Mouse (Mus musculus) heart, postnatal 0 days (tissue): ENCODE measurements around the gene Sufu.

Experiments used
- CTCF ChIP-seq: IDR thresholded peaks from 2 replicates; pipeline ENCODE4 v1.5.1; 2016; ENCODE audit warnings: antibody characterized with exemption, control low read depth, low read depth
- EP300 ChIP-seq: IDR thresholded peaks from 2 replicates; pipeline ENCODE4 v1.6.1; 2016; ENCODE audit warnings: antibody characterized with exemption, low read depth

DNA sequence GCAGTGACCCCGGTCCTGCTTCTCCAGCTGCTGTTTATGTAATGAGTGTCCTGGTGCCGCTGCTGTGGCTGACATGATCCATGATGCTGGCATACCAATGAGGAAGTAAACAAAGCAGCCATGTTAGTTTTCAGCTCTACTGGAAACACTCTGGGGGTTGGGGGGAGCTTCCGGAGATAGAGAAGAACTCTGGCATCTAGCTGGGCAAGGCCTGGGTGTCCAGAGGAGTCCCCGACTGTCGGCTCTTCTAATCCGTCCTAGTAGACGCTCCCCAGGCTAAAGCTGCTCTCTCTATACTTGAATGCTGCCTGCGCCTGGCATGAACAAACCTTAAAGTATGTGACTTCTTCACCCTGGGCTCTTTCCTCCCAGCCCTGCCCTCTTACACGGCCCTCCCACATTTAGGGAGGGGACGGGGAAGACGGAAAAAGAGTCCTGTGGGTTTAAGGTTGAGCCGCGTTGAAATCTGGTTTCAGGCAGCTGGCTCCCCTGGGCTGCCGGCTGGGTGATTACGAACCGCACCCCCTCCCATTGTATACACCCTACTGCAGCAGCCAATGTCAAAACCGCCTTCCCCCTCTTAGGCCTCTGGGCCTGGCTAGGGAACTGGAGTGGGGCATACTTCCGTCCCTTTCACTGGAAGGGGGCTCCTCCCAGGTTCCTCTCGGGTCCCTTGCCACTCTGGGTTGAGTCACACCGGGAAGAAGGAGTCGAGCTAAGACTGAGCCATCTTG lies 106.8 kb downstream of the Sufu start:
- peak; percentile 70 for TF ChIP-seq EP300
- no peak for TF ChIP-seq CTCF
